Mouse (Mus musculus): Measurements from ENCODE around the gene Dlg2.

GRCm38 (mm10) chr7:91412109-91412508 is 935.6 kb downstream of the Dlg2 start:
- TF ChIP-seq POLR2A (IDR thresholded peaks at IDR 0.05; ENCODE audit: borderline replicate concordance, insufficient read depth, low read length) (no peak), CTCF (IDR thresholded peaks at IDR 0.05; ENCODE audit: borderline replicate concordance, insufficient read depth, low read depth, low read length) (no peak)
